Mouse (Mus musculus): ENCODE measurements around the gene Bend7. TPM values are rescaled to one million over a fixed set of nuclear protein-coding genes. Genes with fewer than 3 reads are reported as not detected.
A peak's percentile ranks its signal among the peaks of the same experiment; 100 is the strongest.

The Bend7 gene
- polyA plus RNA-seq, 1 experiment from 2014 or later: 7.1 TPM

DNA sequence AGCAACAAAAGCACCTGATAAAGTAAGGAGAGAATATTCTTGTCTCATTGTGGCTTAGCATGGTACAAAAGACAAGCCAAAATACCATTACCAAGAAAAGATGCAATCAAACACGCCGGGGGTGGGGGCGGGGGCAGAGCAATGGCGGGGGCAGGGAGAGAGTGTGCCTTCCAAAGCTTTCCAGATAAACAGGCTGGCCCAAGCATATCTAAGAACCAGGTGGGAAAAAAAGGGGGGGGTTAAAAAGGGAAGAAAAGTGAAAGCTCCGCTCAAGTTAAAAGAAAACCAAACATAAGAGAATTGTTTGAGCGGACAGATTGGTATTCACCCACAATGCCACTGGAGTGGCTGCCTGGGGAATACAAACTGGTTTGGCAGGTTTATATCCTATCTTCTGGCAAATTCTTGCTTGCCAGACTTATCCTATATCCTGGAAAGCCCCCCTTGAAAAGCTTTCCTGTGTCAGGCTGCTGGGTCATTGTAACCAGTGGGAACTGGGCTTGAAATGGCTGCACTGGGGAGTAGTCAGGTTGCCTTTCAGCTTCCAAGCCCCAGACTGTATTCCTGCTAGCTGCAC lies 111.9 kb downstream of the Bend7 start:
- no peak overlapping the region for H3K27ac ChIP-seq
- no peak overlapping the region for H3K9ac ChIP-seq
- H3K27me3 ChIP-seq (replicated peaks): no peaks in the 10 kb centered on the region
- H3K4me2 ChIP-seq (replicated peaks): peak overlapping the region; percentile 22
- no peaks in the 10 kb centered on the region for H3K36me3 ChIP-seq
- H3K9me3 ChIP-seq: no peaks in the 10 kb centered on the region
- H3K4me3 ChIP-seq (replicated peaks): no peak overlapping the region
- WGBS: 52% methylated on average over 6 of the region's 6 CpGs
- no peaks in the 10 kb centered on the region; the same call in 1 of the 2 replicates for H3K4me1 ChIP-seq (replicated peaks)
- ATAC-seq: peak; percentile 76

DNA sequence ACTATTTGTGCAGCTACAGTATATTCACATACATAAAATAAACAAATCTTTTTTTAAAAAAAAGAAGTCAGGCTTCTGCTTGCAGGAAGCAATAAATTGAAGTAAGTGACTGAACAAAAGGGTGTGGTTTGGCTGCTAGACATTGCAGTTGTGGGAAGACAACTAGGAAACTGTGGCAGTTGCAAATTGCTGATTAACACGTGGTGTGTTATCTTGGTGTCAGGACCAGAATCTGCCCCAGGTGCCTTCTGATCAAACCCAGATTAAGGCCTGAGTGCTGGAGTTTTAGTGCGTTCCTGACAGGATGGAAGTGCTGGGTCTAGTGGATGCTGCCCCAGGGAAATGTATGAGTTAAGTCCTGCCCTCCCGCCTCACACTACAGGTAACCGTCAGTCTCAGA lies 113.9 kb downstream of the Bend7 start:
- no peaks in the 10 kb centered on the region; the same call in 1 of the 2 replicates for H3K4me1 ChIP-seq (replicated peaks)
- no peak overlapping the region for H3K4me3 ChIP-seq (replicated peaks)
- 41% methylated on average over 4 of the region's 4 CpGs for WGBS
- H3K9me3 ChIP-seq: no peaks in the 10 kb centered on the region
- no peak overlapping the region for H3K9ac ChIP-seq
- H3K4me2 ChIP-seq (replicated peaks): no peak overlapping the region
- H3K27ac ChIP-seq: no peak overlapping the region
- no peaks in the 10 kb centered on the region for H3K27me3 ChIP-seq (replicated peaks)
- ATAC-seq: peak; percentile 44
- no peaks in the 10 kb centered on the region for H3K36me3 ChIP-seq

DNA sequence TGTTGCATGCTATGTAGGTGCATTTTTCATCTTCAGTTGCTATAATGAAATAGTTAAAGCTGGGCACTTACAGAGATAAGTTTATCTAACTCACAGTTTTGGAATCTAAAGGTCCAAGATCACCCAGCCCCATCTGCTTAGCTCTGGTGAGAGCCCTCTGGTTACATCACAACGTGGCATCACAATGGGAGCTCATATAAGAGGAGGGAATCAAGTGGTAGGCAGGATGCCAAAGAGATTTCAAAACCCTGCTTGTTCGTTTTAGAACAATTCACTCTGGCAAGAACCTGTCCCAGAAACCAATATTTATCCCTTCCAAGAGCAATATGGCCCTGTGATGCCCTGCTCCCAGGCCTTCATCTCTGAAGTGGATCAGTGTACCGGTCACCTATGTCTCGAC lies 114.5 kb downstream of the Bend7 start:
- Histone ChIP-seq H3K9ac (no peak overlapping the region), H3K36me3 (no peaks in the 10 kb centered on the region), H3K27me3 (replicated peaks) (no peaks in the 10 kb centered on the region), H3K9me3 (no peaks in the 10 kb centered on the region), H3K4me3 (replicated peaks) (no peak overlapping the region), H3K27ac (no peak overlapping the region), H3K4me1 (replicated peaks) (no peaks in the 10 kb centered on the region; the same call in 1 of the 2 replicates), H3K4me2 (replicated peaks) (no peak overlapping the region)
- 78% methylated on average over 4 of the region's 4 CpGs for WGBS
- ATAC-seq: no peak

DNA sequence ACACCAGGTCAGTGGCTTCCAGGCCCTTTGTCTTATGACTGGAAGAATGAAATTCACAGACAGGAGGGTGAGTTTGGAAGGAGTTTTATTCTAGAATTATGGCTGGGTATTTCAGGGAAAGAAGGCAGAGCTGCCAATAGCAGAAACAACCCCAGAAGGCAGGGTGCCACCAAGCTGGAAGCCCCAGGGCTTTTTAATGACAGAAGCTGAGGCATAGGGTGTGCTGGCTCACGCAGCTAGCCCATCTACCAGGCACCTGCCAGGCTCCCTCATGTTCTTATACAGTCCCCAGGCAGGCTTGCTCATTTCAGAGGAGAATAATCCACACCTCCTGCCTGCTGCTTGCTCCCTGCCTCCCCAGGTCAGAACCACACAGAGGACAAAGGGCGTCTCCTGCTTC lies 131.8 kb downstream of the Bend7 start:
- no peaks in the 10 kb centered on the region for H3K27me3 ChIP-seq (replicated peaks)
- no peaks in the 10 kb centered on the region for H3K4me1 ChIP-seq (replicated peaks)
- no peaks in the 10 kb centered on the region for H3K36me3 ChIP-seq
- no peak overlapping the region for H3K27ac ChIP-seq
- no peak for ATAC-seq
- no peak overlapping the region for H3K9ac ChIP-seq
- no peaks in the 10 kb centered on the region for H3K9me3 ChIP-seq
- no peak overlapping the region for H3K4me2 ChIP-seq (replicated peaks)
- H3K4me3 ChIP-seq (replicated peaks): no peak overlapping the region
- 83% methylated on average over 2 of the region's 2 CpGs for WGBS

Other genes with a start within 250 kb of the Bend7 start
- gene Prpf18, start 65.7 kb upstream of the Bend7 start, polyA plus RNA-seq (2015; fragmentation: Nextera tagmentation; extraction: Ambion mirVana): 27.1 and 31.7 TPM in 2 replicates
- 58.8 and 62.4 TPM in 2 replicates for gene Sephs1, start 163.7 kb downstream of the Bend7 start, polyA plus RNA-seq (2015; fragmentation: Nextera tagmentation; extraction: Ambion mirVana)
- gene Phyh, start 201.2 kb downstream of the Bend7 start, polyA plus RNA-seq (2015; fragmentation: Nextera tagmentation; extraction: Ambion mirVana): 80.1 and 83.7 TPM in 2 replicates